Mouse (Mus musculus) MN1 (cell line): ENCODE data around the gene Hoxb13.

Experiments used
- DNase-seq: peaks from one replicate; pipeline ENCODE4 v3.0.0-alpha.2; 2016; ENCODE audit warnings: low spot score

Hoxb13 gene

GRCm38 (mm10) chr11:96189810-96190522 lies 4.2 kb upstream of the Hoxb13 start:
- no peak for DNase-seq

GRCm38 (mm10) chr11:96191132-96191531 lies 3.0 kb upstream of the Hoxb13 start:
- no peak for DNase-seq

GRCm38 (mm10) chr11:96194401-96194710 lies 240 bp downstream of the Hoxb13 start:
- no peak for DNase-seq

GRCm38 (mm10) chr11:96194961-96195640 lies 985 bp downstream of the Hoxb13 start:
- DNase-seq, result no peak

- DNase-seq, result no peak
These were observed 1.7 kb downstream of the Hoxb13 start for GRCm38 (mm10) chr11:96195769-96196280.

GRCm38 (mm10) chr11:96198642-96199041 lies 4.5 kb downstream of the Hoxb13 start:
- DNase-seq, result no peak

- no peak for DNase-seq
These were observed 5.3 kb downstream of the Hoxb13 start for GRCm38 (mm10) chr11:96199181-96200086.

- no peak for DNase-seq
These were observed 6.1 kb downstream of the Hoxb13 start for GRCm38 (mm10) chr11:96200183-96200655.

GRCm38 (mm10) chr11:96201741-96202140 lies 7.6 kb downstream of the Hoxb13 start:
- DNase-seq, result no peak

- DNase-seq, result no peak
These were observed 8.4 kb downstream of the Hoxb13 start for GRCm38 (mm10) chr11:96202401-96203081.

GRCm38 (mm10) chr11:96203182-96203788 lies 9.2 kb downstream of the Hoxb13 start:
- DNase-seq, result no peak

- no peak for DNase-seq
These were observed 9.7 kb downstream of the Hoxb13 start for GRCm38 (mm10) chr11:96203789-96204186.

- DNase-seq, result no peak
These were observed 10.2 kb downstream of the Hoxb13 start for GRCm38 (mm10) chr11:96204351-96204750.

GRCm38 (mm10) chr11:96205426-96206131 lies 11.5 kb downstream of the Hoxb13 start:
- no peak for DNase-seq

GRCm38 (mm10) chr11:96223813-96224212 lies 29.7 kb downstream of the Hoxb13 start:
- no peak for DNase-seq

- DNase-seq, result no peak
These were observed 33.6 kb downstream of the Hoxb13 start for GRCm38 (mm10) chr11:96227676-96228075.

- DNase-seq, result peak; percentile 36
These were observed 40.8 kb downstream of the Hoxb13 start for GRCm38 (mm10) chr11:96234906-96235305.

GRCm38 (mm10) chr11:96240211-96240610 lies 46.1 kb downstream of the Hoxb13 start:
- DNase-seq, result peak; percentile 32
